Mouse (Mus musculus): ENCODE data around the gene Mymk.

DNA sequence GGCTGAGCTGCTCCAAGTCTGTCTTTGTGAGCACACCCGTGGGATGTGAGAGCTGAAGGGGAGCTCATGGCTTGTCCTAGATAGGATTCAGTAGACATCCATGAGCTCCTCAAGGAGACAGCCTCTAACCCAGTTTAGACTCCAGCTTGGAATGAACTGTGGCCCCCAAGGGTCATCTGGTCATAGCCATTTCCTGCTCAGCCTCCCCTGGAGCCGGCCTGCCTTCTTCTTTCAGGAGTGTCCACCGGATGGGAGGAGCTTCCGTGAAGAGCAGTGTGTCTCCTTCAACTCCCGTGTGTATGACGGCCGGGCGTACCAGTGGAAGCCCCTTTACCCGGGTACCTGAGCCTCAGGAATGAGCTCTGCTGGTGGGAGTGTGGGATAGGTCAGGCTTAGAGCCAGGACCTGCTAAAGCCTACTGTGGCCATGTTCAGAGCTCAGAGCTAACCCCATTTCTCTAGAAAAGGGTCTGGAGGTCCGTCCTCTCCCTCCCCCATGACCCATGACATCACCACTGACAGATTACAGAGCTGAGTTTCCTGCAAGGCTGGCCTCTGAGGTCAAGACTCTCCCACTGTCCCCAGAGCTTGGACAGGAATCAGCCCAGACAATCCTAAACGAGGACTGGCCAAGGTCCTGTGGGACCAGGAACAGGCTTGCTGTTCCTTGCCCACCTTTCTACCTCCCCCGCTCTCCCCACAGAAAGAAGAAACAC is 11.9 kb upstream of the Mymk start:
- TF ChIP-seq CTCF (IDR thresholded peaks at IDR 0.05; ENCODE audit: insufficient read depth, low read length) (no peak), POLR2A (IDR thresholded peaks at IDR 0.05; ENCODE audit: borderline replicate concordance, extremely low read depth, low read depth, low read length) (no peak)

All from lung, adult 2 months (tissue).